Mouse (Mus musculus): ENCODE results near the gene Rbm12b1. TPM values are rescaled to one million over a fixed set of nuclear protein-coding genes. Genes with fewer than 3 reads are reported as not detected.
A peak's percentile ranks its signal among the peaks of the same experiment; 100 is the strongest.
"Not testable (repeated sequence)": the region's sequence is repeated elsewhere in the genome, so short reads cannot be mapped to it uniquely, and the experiment has no call there.

The Rbm12b1 gene
- 6.1 and 7.8 TPM in 2 replicates for polyA plus RNA-seq (2014; fragmentation: Nextera tagmentation; extraction: Ambion mirVana)

DNA sequence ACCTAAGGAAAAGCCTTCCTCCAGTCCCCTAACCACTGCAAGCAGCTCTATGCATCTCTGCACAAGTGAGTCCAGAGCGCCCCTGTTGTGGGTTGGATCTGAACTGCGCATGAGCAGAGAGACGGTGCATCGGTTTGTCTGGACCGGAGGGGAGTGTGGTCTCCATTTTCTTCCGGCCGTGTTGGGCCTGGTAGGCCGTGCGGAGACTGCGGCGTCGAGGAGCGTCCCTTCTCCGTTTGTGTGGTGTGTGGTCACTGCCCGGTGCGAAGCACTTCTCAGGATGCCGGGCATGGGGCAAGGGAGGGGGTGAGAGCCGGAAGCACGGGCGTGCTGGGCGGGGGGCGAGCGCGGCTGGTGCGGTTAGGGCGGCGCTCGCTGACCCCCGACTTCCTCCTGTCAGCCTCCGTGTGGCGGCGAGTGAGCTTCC is at the start of gene Rbm12b1:
Rbm12b1 (plus strand) TSS at position 124 of the 427 bp plus-strand sequence.
- H3K27me3 ChIP-seq (replicated peaks; ENCODE audit: control insufficient read depth, insufficient read depth, low read length); H3K36me3 ChIP-seq (ENCODE audit: control insufficient read depth, insufficient read depth, low read length); H3K9me3 ChIP-seq (ENCODE audit: control insufficient read depth, low read length); H3K4me1 ChIP-seq (ENCODE audit: control insufficient read depth, insufficient read depth, low read length): not testable (repeated sequence)
- ATAC-seq (ENCODE audit: low read depth) (peak; percentile 100), DNase-seq (ENCODE audit: low spot score) (peak; percentile 94)
- WGBS: 11% methylated on average over 13 of the region's 32 CpGs
- Histone ChIP-seq H3K9ac (ENCODE audit: low read depth, low read length) (peak within 1 kb of the TSS; percentile 60), H3K27ac (replicated peaks; ENCODE audit: low read depth, low read length) (peak within 1 kb of the TSS; percentile 55), H3K4me3 (ENCODE audit: low read depth, low read length) (peak within 1 kb of the TSS; percentile 42), H3K4me2 (ENCODE audit: low read depth, low read length) (peak within 1 kb of the TSS; percentile 49)

DNA sequence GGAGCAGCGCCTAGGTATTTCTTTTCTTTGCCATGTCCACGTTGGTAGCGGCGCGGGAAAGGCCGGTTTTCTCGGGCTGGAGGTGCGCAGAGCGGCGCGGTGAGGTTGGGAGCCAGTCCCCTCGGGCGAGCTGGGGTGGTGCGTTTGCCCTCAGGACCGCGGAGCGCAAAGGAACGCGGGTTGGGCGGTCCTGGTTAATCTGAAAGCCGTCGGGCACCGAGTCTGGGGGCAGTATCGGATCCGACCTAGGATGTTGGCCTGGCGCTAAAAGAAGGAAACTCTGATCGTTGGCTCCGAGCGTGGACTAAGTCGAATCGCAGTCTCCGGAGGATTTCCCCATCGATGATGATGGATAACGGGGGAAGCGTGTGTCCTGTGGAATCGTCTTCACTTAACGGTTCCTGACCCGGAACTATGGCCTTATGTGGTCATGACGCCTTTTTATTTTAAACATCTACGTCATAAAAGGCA is 563 bp downstream of the Rbm12b1 start:
- H3K4me3 ChIP-seq (ENCODE audit: low read depth, low read length): peak overlapping the region; percentile 42
- peak overlapping the region; percentile 54 for H3K9ac ChIP-seq (ENCODE audit: low read depth, low read length)
- not testable (repeated sequence) for H3K27me3 ChIP-seq (replicated peaks; ENCODE audit: control insufficient read depth, insufficient read depth, low read length); H3K36me3 ChIP-seq (ENCODE audit: control insufficient read depth, insufficient read depth, low read length); H3K27ac ChIP-seq (replicated peaks; ENCODE audit: low read depth, low read length); H3K4me1 ChIP-seq (ENCODE audit: control insufficient read depth, insufficient read depth, low read length); H3K9me3 ChIP-seq (ENCODE audit: control insufficient read depth, low read length)
- WGBS: 18% methylated on average over 20 of the region's 40 CpGs
- DNase-seq (ENCODE audit: low spot score): peak; percentile 1
- peak overlapping the region; percentile 49 for H3K4me2 ChIP-seq (ENCODE audit: low read depth, low read length)
- ATAC-seq (ENCODE audit: low read depth): peak; percentile 84

DNA sequence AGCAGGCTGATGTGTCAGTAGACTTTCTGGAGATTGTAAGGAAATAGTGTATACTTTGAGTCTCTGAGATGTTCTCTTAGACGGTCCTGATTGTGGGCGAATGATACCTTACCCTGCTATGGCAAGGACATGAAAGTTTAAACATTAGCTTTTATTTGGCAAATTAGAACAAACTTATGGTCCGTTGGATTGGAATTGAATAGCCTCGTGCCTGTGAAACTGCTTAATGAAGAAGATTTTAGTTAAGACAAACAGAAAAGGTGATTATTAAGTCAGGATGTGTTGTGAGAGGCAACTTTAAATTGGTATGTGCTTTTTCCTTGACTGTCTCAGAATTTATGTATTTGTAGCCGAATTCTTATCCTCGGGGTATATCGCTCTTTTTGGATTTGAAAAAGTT is 1.5 kb downstream of the Rbm12b1 start:
- ATAC-seq (ENCODE audit: low read depth); H3K27me3 ChIP-seq (replicated peaks; ENCODE audit: control insufficient read depth, insufficient read depth, low read length); H3K4me1 ChIP-seq (ENCODE audit: control insufficient read depth, insufficient read depth, low read length): not testable (repeated sequence)

DNA sequence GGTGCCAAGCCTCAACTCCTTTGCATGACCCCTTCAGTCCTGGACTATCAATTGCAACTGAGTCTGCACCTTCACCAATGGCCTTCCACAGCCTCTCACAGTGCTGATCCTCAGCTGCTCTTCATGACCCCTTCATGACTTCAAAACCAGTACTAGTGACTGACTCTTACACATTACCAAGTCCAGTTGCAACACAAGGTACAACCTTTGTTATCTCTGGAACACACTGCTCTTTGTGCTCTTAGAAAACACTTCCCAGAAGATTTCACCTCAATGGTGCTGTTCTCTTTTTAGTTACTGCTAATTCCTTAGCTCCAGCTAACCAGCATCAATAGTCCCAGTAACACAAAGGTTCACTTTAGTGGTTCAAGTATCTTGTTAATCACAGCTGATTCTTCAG is 7.6 kb downstream of the Rbm12b1 start:
- DNase-seq (ENCODE audit: low spot score): no peak
- Histone ChIP-seq H3K4me2 (ENCODE audit: low read depth, low read length) (no peak overlapping the region), H3K4me1 (ENCODE audit: control insufficient read depth, insufficient read depth, low read length) (no peaks in the 10 kb centered on the region), H3K27ac (replicated peaks; ENCODE audit: low read depth, low read length) (no peak overlapping the region), H3K4me3 (ENCODE audit: low read depth, low read length) (no peak overlapping the region), H3K9ac (ENCODE audit: low read depth, low read length) (no peak overlapping the region), H3K36me3 (ENCODE audit: control insufficient read depth, insufficient read depth, low read length) (peaks cover 33% of the 10 kb centered on the region), H3K27me3 (replicated peaks; ENCODE audit: control insufficient read depth, insufficient read depth, low read length) (no peaks in the 10 kb centered on the region), H3K9me3 (ENCODE audit: control insufficient read depth, low read length) (peaks cover 7% of the 10 kb centered on the region)
- no peak for ATAC-seq (ENCODE audit: low read depth)

More for the DNA sequence above, 1.5 kb downstream of the Rbm12b1 start:
- WGBS: 89% methylated on average over 6 of the region's 7 CpGs
- peak overlapping the region; percentile 10; the same call in 1 of the 2 replicates for H3K4me2 ChIP-seq (ENCODE audit: low read depth, low read length)
- not testable (repeated sequence) for DNase-seq (ENCODE audit: low spot score); H3K36me3 ChIP-seq (ENCODE audit: control insufficient read depth, insufficient read depth, low read length); H3K9ac ChIP-seq (ENCODE audit: low read depth, low read length); H3K9me3 ChIP-seq (ENCODE audit: control insufficient read depth, low read length); H3K27ac ChIP-seq (replicated peaks; ENCODE audit: low read depth, low read length); H3K4me3 ChIP-seq (ENCODE audit: low read depth, low read length)

DNA sequence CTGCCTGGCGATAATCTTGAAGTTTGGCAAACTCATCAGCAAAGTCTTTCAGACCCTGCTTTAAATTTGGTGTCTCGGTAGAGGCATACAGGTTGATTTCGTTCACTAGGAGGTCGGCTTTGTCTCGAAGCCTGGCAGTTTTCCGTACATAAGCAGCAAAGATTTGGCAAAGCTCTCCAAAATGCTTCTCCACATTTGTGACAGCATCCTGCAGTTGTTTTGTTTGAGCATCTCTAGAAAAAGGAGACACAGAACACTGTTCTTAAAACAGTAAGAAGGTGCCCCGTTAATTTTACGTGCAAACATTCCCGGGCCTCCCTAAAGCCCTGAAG is 30.9 kb downstream of the Rbm12b1 start:
- no peaks in the 10 kb centered on the region for H3K9me3 ChIP-seq (ENCODE audit: control insufficient read depth, low read length)
- H3K4me3 ChIP-seq (ENCODE audit: low read depth, low read length): peak overlapping the region; percentile 78
- DNase-seq (ENCODE audit: low spot score) (no peak), ATAC-seq (ENCODE audit: low read depth) (no peak)
- H3K27me3 ChIP-seq (replicated peaks; ENCODE audit: control insufficient read depth, insufficient read depth, low read length): no peaks in the 10 kb centered on the region
- H3K9ac ChIP-seq (ENCODE audit: low read depth, low read length): peak overlapping the region; percentile 98
- peak overlapping the region; percentile 93 for H3K27ac ChIP-seq (replicated peaks; ENCODE audit: low read depth, low read length)
- peak overlapping the region; percentile 58 for H3K4me2 ChIP-seq (ENCODE audit: low read depth, low read length)
- peaks cover 28% of the 10 kb centered on the region for H3K36me3 ChIP-seq (ENCODE audit: control insufficient read depth, insufficient read depth, low read length)
- H3K4me1 ChIP-seq (ENCODE audit: control insufficient read depth, insufficient read depth, low read length): peaks cover 5% of the 10 kb centered on the region
- WGBS: 15% methylated on average over 9 of the region's 9 CpGs

DNA sequence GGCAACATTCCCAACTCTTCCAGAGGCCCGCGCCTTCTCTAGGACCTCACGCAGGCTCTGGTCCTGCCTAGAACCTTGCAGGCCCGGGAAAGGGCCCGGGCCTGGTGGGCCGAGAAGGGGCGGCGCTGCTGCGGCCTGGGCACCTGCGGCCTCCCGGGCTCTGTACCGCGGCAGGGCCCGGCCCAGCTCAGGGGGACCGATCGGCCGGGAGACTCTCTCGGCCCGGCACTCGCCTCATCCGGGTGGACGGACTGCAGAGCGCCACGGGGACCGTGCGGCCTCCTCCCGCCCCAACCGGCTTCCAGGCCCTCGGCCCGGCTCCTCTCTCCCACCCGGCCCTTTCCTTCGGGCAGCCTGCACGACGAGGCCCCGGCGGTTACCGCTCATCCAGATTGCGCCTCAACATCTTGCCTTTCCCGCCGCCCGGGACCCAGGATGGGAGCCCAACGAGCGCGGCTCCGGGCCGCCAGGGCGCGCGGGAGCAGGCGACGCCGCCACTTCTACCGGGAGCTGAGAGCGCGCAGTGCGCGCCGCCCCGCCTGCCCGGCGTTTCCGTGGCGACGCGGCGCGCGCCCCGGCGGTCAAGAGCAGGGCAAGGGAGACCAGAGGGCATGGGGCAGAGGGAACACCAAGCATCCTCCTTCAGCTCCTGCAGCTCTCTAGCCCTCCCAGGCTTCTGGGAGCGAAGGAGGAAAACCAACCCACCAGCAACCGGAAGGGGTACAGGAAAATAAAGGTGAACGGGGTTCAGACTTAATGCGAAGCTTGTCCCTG is 31.4 kb downstream of the Rbm12b1 start, which contains the start of gene Fam92a:
Fam92a (minus strand) TSS at position 698 of the 774 bp plus-strand sequence.
- WGBS: under 1% methylated on average over 35 of the region's 74 CpGs
- peak within 1 kb of the TSS; percentile 58 for H3K4me2 ChIP-seq (ENCODE audit: low read depth, low read length)
- peak within 1 kb of the TSS; percentile 78 for H3K4me3 ChIP-seq (ENCODE audit: low read depth, low read length)
- H3K9ac ChIP-seq (ENCODE audit: low read depth, low read length): peak within 1 kb of the TSS; percentile 98
- peak within 1 kb of the TSS; percentile 93 for H3K27ac ChIP-seq (replicated peaks; ENCODE audit: low read depth, low read length)
- peaks cover 23% of the 10 kb centered on the region for H3K36me3 ChIP-seq (ENCODE audit: control insufficient read depth, insufficient read depth, low read length)
- ATAC-seq (ENCODE audit: low read depth) (peak; percentile 92), DNase-seq (ENCODE audit: low spot score) (peak; percentile 76)
- H3K9me3 ChIP-seq (ENCODE audit: control insufficient read depth, low read length): no peaks in the 10 kb centered on the region
- H3K27me3 ChIP-seq (replicated peaks; ENCODE audit: control insufficient read depth, insufficient read depth, low read length): no peaks in the 10 kb centered on the region
- peaks cover 5% of the 10 kb centered on the region for H3K4me1 ChIP-seq (ENCODE audit: control insufficient read depth, insufficient read depth, low read length)

DNA sequence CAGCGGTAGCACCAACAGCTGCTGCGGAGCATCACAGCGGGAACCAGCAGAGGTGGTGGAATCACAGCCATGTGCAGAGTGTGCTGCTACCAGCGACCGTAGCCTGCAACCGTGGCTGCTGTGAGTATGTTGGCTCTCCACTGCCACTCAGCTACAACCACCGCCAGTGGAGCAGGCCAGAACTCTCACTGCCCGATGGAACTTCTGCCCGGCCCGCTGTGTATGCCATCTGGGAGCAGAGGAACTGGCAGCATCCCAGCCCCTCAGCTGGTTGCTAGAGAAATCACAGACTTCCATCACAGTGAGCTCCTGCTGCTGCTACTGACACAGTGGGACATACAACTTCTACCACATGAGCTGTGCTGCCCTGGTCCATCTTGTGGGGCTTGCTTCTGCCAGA is 38.9 kb downstream of the Rbm12b1 start:
- WGBS: 89% methylated on average over 10 of the region's 10 CpGs
- Histone ChIP-seq H3K27ac (replicated peaks; ENCODE audit: low read depth, low read length) (no peak overlapping the region), H3K4me2 (ENCODE audit: low read depth, low read length) (no peak overlapping the region), H3K27me3 (replicated peaks; ENCODE audit: control insufficient read depth, insufficient read depth, low read length) (no peaks in the 10 kb centered on the region), H3K9ac (ENCODE audit: low read depth, low read length) (no peak overlapping the region), H3K9me3 (ENCODE audit: control insufficient read depth, low read length) (no peaks in the 10 kb centered on the region), H3K4me1 (ENCODE audit: control insufficient read depth, insufficient read depth, low read length) (no peaks in the 10 kb centered on the region), H3K36me3 (ENCODE audit: control insufficient read depth, insufficient read depth, low read length) (no peaks in the 10 kb centered on the region), H3K4me3 (ENCODE audit: low read depth, low read length) (no peak overlapping the region)
- DNase-seq (ENCODE audit: low spot score): no peak
- ATAC-seq (ENCODE audit: low read depth): no peak

Data from embryonic facial prominence, embryonic 14.5 days (tissue).